Mouse (Mus musculus): Measurements from ENCODE around the gene Xrcc3.

Gene Xrcc3

DNA sequence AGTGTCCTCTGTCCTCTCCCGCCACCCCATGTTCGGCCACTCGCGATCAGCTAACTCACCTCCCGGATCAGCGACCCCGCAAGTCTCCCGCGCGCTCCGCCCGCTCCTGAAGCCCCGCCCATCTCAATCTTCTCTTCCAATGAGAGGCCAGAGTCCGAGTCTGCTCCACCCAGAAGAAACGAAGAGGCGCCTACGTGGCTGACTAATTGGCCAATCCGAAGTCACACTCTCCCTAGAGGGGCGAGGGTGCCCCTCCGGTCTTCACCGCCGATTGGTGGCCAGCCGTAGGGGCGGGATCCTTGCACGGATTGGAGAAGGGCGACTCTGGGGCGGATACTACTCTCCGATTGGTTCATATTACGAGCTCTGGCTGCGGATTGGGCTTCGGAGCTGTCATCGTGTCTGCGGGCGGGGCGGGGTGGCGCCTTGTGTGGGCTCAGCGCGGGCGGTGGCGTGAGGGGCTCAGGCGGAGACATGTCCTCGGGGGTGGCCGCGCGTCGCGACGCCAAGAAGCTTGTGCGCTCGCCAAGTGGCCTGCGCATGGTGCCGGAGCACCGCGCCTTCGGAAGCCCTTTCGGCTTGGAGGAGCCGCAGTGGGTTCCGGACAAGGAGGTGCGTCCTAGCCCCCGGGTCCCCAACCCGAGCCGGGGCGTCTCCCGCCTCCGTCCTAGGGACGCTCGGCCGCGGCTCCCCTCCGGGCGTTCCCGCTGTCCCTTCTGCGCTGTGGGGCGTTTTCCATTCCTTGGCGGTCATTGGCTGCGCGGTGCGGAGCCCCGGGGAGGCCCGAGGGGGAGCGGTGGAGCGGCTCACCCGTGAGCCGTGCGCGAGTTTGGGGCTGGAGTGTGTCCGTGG lies at the start of gene Xrcc3, which contains the start of gene Zfyve21:
Gene Xrcc3, minus strand, starts transcription at position 108 of the 852 bp plus-strand sequence.
Gene Zfyve21, plus strand, starts transcription at position 405 of the 852 bp plus-strand sequence.
- DNase-seq, result peak; percentile 95

DNA sequence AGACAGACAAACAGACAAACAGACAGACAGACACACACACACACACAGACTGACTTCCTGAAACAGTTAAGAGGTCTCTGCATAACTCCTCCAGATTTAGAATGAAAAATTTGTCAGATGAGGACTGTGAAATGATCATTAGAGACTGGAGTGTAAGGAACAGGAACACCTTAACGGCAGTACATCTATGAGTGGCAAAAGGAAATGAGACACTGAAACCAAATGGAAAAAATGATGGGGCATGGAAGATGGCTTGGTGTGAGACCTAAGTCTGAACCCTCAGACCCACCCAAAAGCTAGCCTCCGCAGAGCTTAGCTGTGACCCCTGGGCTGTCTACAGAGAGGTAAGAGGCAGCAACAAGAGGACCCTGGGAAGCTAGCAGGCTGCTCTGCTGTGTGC lies 41.8 kb upstream of the Xrcc3 start:
- no peak for DNase-seq

DNA sequence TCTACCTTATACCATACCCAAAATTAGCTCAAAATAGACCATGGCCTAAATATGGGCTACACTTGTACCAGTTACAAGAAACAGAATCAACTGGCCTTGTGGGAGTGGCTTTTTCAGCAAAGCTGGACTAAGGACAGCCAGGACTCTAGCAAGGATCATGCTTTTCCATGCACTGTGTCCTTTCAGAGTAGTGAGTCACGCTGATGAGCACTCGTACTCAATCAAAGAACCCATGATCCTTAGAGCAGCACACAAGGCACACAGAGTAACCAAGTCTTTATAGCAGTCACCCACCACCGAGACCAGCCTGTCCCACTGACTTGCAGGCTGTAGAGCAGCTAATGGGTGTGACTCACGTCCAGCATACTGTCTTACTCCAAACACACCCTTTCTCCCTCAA lies 39.9 kb upstream of the Xrcc3 start:
- DNase-seq, result no peak

- DNase-seq, result peak; percentile 39
Measured at GRCm38 (mm10) chr12:111853011-111853436, 39.4 kb upstream of the Xrcc3 start.

GRCm38 (mm10) chr12:111851745-111852144 lies 38.1 kb upstream of the Xrcc3 start:
- no peak for DNase-seq

DNA sequence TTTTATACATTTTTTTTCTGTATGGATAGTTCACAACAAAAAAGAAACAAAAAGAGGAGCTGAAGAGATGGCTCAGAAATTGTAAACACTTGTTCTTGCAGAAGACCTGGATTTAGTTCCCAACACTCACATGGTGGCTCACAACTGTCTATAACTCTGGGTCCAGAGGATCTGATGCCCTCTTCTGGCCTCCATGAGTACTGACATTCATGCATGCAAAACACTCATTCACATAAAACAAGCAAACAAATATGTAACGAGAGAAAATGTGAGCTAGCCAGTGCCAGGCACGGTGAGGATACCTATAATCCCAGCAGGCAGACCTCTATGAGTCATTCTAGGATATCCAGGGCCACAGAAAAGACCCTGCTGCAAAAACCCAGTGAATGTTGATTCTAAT lies 37.6 kb upstream of the Xrcc3 start:
- no peak for DNase-seq

DNA sequence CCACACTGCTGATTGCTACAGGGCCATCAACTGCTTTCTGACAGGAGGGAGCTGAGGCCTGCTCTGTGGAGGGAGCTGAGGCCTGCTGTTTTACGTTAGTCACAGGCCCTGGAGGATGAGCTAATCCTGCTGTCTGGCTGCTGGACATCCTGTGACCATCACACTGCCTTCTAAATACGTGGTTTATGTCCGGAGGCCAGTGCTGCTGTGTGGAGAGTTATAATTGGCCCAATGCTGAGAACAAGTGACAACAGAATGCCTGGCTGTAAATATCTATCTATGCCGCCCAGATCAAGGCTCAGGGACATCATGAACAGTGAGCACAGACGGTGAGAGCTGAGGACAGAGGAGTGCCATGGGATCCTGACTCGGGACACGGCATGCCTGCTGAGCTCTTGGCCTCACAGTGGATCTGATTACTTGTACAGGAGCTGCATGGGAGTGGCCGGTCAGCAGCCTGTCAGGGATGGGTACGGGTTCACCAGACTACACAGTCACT lies 34.7 kb upstream of the Xrcc3 start:
- DNase-seq, result no peak

DNA sequence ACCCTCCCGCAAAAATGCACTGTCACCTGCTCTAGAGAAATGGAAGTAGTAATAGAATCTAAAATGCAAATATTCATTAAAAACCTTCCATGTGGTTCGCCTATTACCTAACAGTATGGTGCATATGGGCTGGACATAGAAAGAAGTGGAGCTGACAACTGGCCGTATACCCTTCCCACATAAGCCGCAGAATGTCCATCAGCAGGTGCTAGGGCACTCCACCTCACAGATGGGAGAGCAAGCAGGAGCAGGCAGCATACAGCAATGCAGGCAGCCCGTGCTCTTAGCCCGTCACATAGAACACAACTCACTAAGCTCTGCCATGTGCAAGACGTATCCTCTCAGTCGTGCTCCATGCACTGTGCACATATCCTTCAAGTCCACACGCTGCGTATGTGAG lies 33.1 kb upstream of the Xrcc3 start:
- no peak for DNase-seq

DNA sequence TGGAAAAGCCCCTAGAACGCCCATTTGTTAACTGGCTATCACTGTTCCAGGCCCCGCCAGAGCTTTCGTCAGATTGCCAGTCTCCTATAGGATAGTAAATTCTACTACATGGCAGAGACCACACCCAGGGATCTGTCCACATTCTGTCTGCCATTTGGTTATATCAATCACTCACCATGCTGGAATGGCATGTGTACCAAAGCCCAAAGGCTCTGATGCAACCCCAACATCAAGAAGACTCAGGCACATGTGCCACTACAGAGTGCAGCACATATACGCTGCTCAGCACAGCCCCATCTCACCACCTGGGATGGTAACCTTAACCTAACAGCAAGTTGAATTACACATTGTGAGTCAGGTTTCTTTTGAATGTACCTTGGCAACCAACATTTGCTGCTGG lies 32.3 kb upstream of the Xrcc3 start:
- DNase-seq, result no peak

DNA sequence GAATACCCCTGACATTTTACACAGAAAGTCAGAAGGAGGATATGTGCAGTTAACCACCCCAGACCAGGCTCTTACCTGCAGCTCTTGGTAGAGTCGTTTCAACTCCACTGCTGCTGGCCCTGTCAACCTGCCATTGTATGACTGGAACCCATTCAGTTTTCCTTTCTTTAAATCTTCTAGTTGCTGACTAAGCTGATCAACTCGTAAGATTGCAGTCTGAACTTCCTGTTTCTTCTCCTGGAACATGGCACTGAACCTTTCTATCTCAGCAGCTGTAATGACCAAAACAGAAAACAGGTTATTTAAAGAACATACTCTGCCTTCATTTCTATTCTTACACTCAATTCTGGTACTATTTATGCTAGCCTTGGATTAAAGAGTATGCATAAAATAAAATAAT lies 29.8 kb upstream of the Xrcc3 start:
- no peak for DNase-seq

GRCm38 (mm10) chr12:111842565-111843433 lies 29.1 kb upstream of the Xrcc3 start:
- no peak for DNase-seq

GRCm38 (mm10) chr12:111833457-111833856 lies 19.8 kb upstream of the Xrcc3 start:
- no peak for DNase-seq

GRCm38 (mm10) chr12:111832643-111833042 lies 19.0 kb upstream of the Xrcc3 start:
- DNase-seq, result no peak

DNA sequence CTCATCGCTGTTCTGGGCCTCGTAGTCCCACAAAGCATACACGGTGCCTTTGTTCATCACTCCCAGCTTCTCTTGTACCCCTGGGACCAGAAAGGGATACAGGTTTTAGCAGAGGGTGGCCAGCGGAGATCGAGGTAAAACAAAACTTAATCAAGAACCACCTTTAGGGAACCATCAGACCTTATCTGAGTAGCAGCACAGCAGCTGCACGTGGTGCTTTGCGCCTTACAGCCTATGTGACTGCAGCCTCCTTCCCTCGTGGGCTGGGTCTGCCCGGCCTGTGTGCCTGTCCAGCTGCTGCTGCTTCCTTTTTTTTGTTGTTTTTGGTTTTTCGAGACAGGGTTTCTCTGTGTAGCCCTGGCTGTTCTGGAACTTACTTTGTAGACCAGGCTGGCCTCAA lies 16.7 kb upstream of the Xrcc3 start:
- DNase-seq, result no peak

- DNase-seq, result no peak
Measured at GRCm38 (mm10) chr12:111829954-111830353, 16.3 kb upstream of the Xrcc3 start.

GRCm38 (mm10) chr12:111829447-111829846 lies 15.8 kb upstream of the Xrcc3 start:
- DNase-seq, result no peak

DNA sequence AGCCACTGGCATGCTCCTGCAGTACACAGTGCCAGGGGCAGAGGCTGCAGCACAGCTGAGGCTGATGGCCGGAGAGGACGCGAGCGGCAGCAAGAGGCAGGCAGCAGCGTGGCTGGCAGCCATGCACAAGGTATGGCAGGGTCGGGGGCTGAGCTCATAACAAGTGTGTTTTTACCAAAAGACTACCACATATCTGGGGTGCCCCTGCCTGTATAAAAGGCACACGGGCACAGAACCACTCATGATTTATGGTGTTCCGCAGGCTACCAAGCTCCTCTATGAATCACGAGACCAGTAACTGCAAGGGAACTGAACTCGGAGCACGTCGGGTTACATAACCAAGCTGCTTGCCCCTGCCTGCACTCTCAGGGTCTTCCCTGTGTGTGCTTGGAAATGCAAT lies 13.9 kb upstream of the Xrcc3 start:
- DNase-seq, result no peak

DNA sequence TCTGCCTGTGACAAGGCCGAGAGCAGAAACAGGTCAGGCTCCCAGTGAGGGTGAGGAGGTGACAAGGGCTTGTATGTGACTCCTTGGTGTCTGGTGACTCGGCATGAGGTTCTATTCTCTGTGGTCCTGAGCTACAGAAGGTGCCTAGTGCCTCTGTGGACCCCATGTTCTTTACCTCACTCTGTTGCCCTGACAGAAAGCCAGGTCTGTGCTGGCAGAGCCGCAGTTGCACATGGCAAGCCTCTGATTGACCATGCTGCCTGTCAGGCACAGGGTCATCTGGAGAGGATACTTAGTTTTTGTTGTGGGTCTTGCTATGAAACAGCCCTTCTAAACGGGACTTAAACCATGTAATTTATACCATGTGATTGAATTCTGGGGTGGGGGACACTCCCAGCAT lies 8.3 kb upstream of the Xrcc3 start:
- DNase-seq, result no peak

DNA sequence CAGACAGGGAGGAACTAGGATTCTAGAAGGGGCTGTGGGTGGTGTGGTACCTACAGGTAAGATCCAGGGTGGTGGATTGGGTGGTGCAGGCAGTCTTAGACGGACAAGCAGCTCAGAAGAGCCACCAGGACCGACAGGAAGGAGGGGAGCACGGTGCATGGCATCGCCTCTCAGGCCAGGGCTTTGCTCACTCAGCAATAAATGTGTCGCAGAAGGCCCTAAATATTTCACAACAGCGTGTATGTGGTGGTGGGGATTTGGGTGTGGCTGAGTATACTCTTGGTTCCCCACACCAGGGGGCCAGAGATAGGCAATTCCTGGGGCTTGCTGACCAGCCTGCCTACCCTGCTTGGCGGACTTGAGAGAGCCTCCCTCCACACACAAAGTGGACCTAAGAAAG lies 7.0 kb upstream of the Xrcc3 start:
- no peak for DNase-seq

DNA sequence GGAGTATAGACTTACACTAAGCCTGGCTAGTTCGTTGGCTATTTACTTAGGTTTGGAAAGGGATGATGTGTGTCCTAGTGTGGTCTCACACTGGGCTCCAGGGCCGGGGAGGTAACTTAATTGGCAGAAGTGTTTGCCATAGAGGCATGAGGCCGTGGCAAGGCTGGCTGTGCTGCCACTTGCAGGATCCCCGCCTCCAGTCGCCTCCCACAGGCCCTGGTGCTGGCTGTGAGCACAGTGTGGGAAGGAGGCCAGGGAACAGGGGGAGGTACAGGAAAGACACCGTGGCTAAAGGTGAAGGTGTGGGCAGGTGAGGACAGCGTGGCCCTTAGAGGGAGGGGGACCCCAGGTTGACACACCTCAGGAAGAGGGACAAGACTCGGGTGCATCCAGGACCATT lies 6.3 kb upstream of the Xrcc3 start:
- DNase-seq, result peak; percentile 66

- DNase-seq, result no peak
Measured at GRCm38 (mm10) chr12:111817991-111818390, 4.3 kb upstream of the Xrcc3 start.

DNA sequence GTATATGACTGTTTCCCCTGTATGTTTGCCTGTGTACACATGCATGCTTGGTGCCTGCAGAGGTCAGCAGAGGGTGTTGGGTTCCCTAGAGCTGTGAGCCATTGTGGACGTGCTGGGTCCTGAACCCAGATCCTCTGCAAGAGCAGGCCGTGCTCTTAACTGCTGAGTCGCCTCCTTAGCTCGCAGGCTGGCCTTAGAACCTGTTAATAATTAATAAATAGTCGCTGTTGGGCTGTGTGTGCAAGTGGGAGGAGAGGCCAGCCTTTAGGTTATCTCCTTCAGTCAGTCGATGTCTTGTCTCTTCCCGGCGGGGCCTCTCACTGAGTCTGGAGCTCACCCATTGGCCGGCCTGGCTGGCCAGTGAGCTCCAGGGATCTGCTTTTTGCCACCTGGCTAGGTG lies 3.3 kb upstream of the Xrcc3 start:
- DNase-seq, result peak; percentile 38

GRCm38 (mm10) chr12:111816528-111816927 lies 2.9 kb upstream of the Xrcc3 start:
- DNase-seq, result peak; percentile 42

Data from kidney, adult 18-20 months (tissue).